Mouse (Mus musculus): ENCODE data around the gene Focad. TPM values are rescaled to one million over a fixed set of nuclear protein-coding genes. Genes with fewer than 3 reads are reported as not detected.
A peak's percentile ranks its signal among the peaks of the same experiment; 100 is the strongest.

Gene Focad
- polyA plus RNA-seq, 1 experiment from 2014 or later, result 14.6 TPM

GRCm38 (mm10) chr4:88163511-88164247 lies 69.2 kb downstream of the Focad start:
- no peak overlapping the region for H3K9ac ChIP-seq (ENCODE audit: low read depth, low read length)
- peak overlapping the region; percentile 61 for H3K27ac ChIP-seq (ENCODE audit: low read depth, low read length)
- peak; percentile 80 for ATAC-seq (ENCODE audit: low FRiP score)
- H3K36me3 ChIP-seq (ENCODE audit: control insufficient read depth, insufficient read depth, low read length), result no peaks in the 10 kb centered on the region
- no peaks in the 10 kb centered on the region for H3K4me1 ChIP-seq (replicated peaks; ENCODE audit: control insufficient read depth, insufficient read depth, low read length)
- H3K4me3 ChIP-seq (ENCODE audit: low read depth, low read length), result no peak overlapping the region
- H3K9me3 ChIP-seq (ENCODE audit: control insufficient read depth, low read length), result no peaks in the 10 kb centered on the region
- H3K27me3 ChIP-seq (ENCODE audit: control insufficient read depth, insufficient read depth, low read length), result no peaks in the 10 kb centered on the region
- no peak overlapping the region for H3K4me2 ChIP-seq (replicated peaks; ENCODE audit: low read depth, low read length)
- 53% methylated on average over 13 of the region's 13 CpGs for WGBS
- peak; percentile 24 for DNase-seq (ENCODE audit: low spot score)

DNA sequence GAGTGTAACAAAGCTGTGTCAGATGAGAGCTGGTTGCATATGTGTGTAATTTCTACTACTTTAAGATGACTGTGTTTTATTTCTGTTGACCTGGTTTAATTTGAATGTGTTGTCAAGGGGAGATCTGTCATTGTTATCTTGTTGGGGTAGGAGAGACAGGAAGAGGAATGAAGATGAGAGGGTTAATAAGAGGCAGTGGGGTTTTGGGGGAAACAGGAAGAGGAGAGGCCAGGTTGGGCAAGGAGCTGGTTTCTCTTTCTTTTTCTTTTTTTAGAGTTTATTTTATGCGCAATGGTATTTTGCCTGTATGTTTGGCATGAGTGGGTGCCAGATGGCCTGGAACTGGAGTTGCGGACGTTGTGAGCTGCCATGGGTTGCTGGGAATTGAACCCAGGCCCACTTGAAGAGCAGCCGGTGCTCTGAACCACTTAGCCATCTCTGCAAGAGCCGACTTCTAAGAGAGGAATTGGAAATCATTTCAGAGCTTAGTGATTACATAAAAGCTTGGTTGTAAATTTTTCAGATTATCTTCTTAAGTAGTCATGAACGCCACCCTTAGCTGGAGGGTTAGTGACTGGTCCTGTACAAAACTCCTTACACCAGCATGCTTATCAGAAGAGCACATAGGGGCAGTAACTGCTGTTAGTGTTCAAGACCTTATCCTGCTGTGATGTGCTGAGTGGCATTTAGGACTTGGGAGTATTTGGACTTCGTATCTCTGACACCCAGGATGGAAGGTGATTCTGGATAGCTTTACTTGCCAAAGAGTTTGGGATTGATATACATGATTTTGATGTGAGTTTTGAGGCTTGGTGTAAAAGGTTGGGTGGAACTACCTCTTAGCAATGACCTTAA lies 72.8 kb downstream of the Focad start:
- Histone ChIP-seq H3K4me2 (replicated peaks; ENCODE audit: low read depth, low read length) (no peak overlapping the region), H3K27ac (ENCODE audit: low read depth, low read length) (no peak overlapping the region), H3K27me3 (ENCODE audit: control insufficient read depth, insufficient read depth, low read length) (no peaks in the 10 kb centered on the region), H3K9ac (ENCODE audit: low read depth, low read length) (no peak overlapping the region), H3K4me3 (ENCODE audit: low read depth, low read length) (no peak overlapping the region), H3K9me3 (ENCODE audit: control insufficient read depth, low read length) (no peaks in the 10 kb centered on the region), H3K36me3 (ENCODE audit: control insufficient read depth, insufficient read depth, low read length) (no peaks in the 10 kb centered on the region), H3K4me1 (replicated peaks; ENCODE audit: control insufficient read depth, insufficient read depth, low read length) (no peaks in the 10 kb centered on the region)
- WGBS, result 93% methylated on average over 7 of the region's 7 CpGs
- DNase-seq (ENCODE audit: low spot score) (no peak), ATAC-seq (ENCODE audit: low FRiP score) (no peak)

- ATAC-seq (ENCODE audit: low FRiP score) (no peak), DNase-seq (ENCODE audit: low spot score) (no peak)
- Histone ChIP-seq H3K4me1 (replicated peaks; ENCODE audit: control insufficient read depth, insufficient read depth, low read length) (no peaks in the 10 kb centered on the region), H3K27ac (ENCODE audit: low read depth, low read length) (no peak overlapping the region), H3K4me2 (replicated peaks; ENCODE audit: low read depth, low read length) (no peak overlapping the region), H3K36me3 (ENCODE audit: control insufficient read depth, insufficient read depth, low read length) (no peaks in the 10 kb centered on the region), H3K9me3 (ENCODE audit: control insufficient read depth, low read length) (no peaks in the 10 kb centered on the region), H3K27me3 (ENCODE audit: control insufficient read depth, insufficient read depth, low read length) (no peaks in the 10 kb centered on the region), H3K9ac (ENCODE audit: low read depth, low read length) (no peak overlapping the region), H3K4me3 (ENCODE audit: low read depth, low read length) (no peak overlapping the region)
- WGBS, result 90% methylated on average over 6 of the region's 6 CpGs
These were observed 80.9 kb downstream of the Focad start for GRCm38 (mm10) chr4:88175058-88175974.

DNA sequence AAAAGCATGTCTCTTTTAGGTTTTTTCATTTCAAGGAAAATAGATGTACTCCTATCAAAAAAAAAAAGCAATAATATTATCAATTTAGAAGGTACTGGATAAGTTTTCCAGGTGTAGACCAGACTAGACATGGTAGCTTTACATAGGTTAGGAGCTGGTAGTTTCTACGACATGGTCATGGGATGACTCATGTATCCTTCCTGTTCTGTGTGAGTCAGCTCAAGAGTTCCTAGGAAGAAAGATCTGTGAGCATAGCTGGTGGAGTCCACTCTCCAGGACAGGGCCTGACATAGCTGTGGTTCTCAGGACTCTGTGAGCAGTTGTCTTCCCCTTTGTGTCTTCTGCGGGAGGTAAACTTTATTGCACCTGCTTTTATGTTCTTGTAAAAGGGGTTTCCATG lies 84.9 kb downstream of the Focad start:
- 93% methylated on average over 2 of the region's 2 CpGs for WGBS

GRCm38 (mm10) chr4:88184293-88184692 lies 89.9 kb downstream of the Focad start:
- H3K4me3 ChIP-seq (ENCODE audit: low read depth, low read length), result no peak overlapping the region
- no peak overlapping the region for H3K4me2 ChIP-seq (replicated peaks; ENCODE audit: low read depth, low read length)
- H3K9me3 ChIP-seq (ENCODE audit: control insufficient read depth, low read length), result no peaks in the 10 kb centered on the region
- H3K9ac ChIP-seq (ENCODE audit: low read depth, low read length), result no peak overlapping the region
- H3K36me3 ChIP-seq (ENCODE audit: control insufficient read depth, insufficient read depth, low read length), result no peaks in the 10 kb centered on the region
- no peaks in the 10 kb centered on the region for H3K27me3 ChIP-seq (ENCODE audit: control insufficient read depth, insufficient read depth, low read length)
- ATAC-seq (ENCODE audit: low FRiP score) (no peak), DNase-seq (ENCODE audit: low spot score) (no peak)
- 80% methylated on average over 6 of the region's 6 CpGs for WGBS
- no peaks in the 10 kb centered on the region for H3K4me1 ChIP-seq (replicated peaks; ENCODE audit: control insufficient read depth, insufficient read depth, low read length)
- no peak overlapping the region for H3K27ac ChIP-seq (ENCODE audit: low read depth, low read length)

More for the DNA sequence above, 84.9 kb downstream of the Focad start:
- Histone ChIP-seq H3K4me3 (ENCODE audit: low read depth, low read length) (no peak overlapping the region), H3K27me3 (ENCODE audit: control insufficient read depth, insufficient read depth, low read length) (no peaks in the 10 kb centered on the region), H3K9ac (ENCODE audit: low read depth, low read length) (no peak overlapping the region), H3K27ac (ENCODE audit: low read depth, low read length) (no peak overlapping the region), H3K4me2 (replicated peaks; ENCODE audit: low read depth, low read length) (no peak overlapping the region), H3K36me3 (ENCODE audit: control insufficient read depth, insufficient read depth, low read length) (no peaks in the 10 kb centered on the region), H3K9me3 (ENCODE audit: control insufficient read depth, low read length) (no peaks in the 10 kb centered on the region), H3K4me1 (replicated peaks; ENCODE audit: control insufficient read depth, insufficient read depth, low read length) (no peaks in the 10 kb centered on the region)
- DNase-seq (ENCODE audit: low spot score) (no peak), ATAC-seq (ENCODE audit: low FRiP score) (no peak)

DNA sequence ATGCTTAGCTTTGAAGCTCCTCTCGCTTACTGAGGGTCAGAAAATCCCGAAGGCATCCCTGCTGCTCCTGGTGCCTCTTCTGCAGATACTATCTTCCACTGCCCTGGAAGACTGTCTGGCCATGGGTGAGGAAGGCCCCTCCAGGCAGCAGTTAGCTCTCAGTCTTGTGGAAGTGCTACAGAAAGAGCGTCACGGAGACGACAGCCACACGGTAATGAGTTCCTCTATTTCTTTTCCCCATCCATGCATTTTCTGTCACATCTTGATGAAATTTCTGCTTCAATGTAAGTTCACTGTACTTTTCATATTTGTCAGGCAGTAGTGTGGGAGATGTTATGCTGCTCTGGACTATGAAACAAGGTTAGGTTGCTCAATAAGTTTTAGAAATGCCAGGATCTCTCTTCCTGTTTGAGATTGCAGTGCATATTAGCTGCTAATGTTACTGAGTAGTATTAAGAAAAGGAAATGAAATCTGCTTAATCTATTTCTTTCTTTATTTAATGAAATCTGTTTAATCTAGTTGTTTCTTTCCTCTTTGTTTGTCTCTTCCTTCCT lies 91.5 kb downstream of the Focad start:
- no peaks in the 10 kb centered on the region for H3K36me3 ChIP-seq (ENCODE audit: control insufficient read depth, insufficient read depth, low read length)
- H3K27ac ChIP-seq (ENCODE audit: low read depth, low read length), result no peak overlapping the region
- no peak overlapping the region for H3K4me2 ChIP-seq (replicated peaks; ENCODE audit: low read depth, low read length)
- H3K4me1 ChIP-seq (replicated peaks; ENCODE audit: control insufficient read depth, insufficient read depth, low read length), result no peaks in the 10 kb centered on the region
- H3K9ac ChIP-seq (ENCODE audit: low read depth, low read length), result no peak overlapping the region
- DNase-seq (ENCODE audit: low spot score), result no peak
- H3K27me3 ChIP-seq (ENCODE audit: control insufficient read depth, insufficient read depth, low read length), result no peaks in the 10 kb centered on the region
- no peak for ATAC-seq (ENCODE audit: low FRiP score)
- no peak overlapping the region for H3K4me3 ChIP-seq (ENCODE audit: low read depth, low read length)
- 87% methylated on average over 6 of the region's 6 CpGs for WGBS
- H3K9me3 ChIP-seq (ENCODE audit: control insufficient read depth, low read length), result no peaks in the 10 kb centered on the region

GRCm38 (mm10) chr4:88187649-88188048 lies 93.2 kb downstream of the Focad start:
- ATAC-seq (ENCODE audit: low FRiP score), result no peak
- Histone ChIP-seq H3K4me3 (ENCODE audit: low read depth, low read length) (no peak overlapping the region), H3K4me2 (replicated peaks; ENCODE audit: low read depth, low read length) (no peak overlapping the region), H3K27ac (ENCODE audit: low read depth, low read length) (no peak overlapping the region), H3K4me1 (replicated peaks; ENCODE audit: control insufficient read depth, insufficient read depth, low read length) (no peaks in the 10 kb centered on the region), H3K9me3 (ENCODE audit: control insufficient read depth, low read length) (no peaks in the 10 kb centered on the region), H3K27me3 (ENCODE audit: control insufficient read depth, insufficient read depth, low read length) (no peaks in the 10 kb centered on the region), H3K36me3 (ENCODE audit: control insufficient read depth, insufficient read depth, low read length) (no peaks in the 10 kb centered on the region), H3K9ac (ENCODE audit: low read depth, low read length) (no peak overlapping the region)
- 82% methylated on average over 3 of the region's 3 CpGs for WGBS
- no peak for DNase-seq (ENCODE audit: low spot score)

DNA sequence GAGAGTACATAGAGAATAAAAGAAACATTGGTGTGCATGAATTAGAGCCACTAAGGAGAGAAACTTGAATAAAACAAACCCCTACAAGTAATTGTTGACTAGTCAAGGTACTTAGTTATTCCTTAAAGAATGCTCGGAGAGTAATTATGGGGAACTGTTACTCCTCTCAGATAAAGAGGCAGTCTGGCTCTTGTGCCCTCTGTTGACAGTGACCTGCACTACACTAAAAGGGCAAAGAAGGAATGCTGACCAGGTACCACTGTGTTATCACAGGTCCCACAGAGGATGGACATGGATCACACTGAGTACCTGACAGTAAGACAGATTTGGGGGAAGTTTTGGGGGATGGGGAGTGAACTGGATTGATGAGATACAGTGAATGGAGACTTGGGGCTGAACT lies 95.1 kb downstream of the Focad start:
- 80% methylated on average over 1 of the region's 1 CpGs for WGBS
- H3K4me2 ChIP-seq (replicated peaks; ENCODE audit: low read depth, low read length), result no peak overlapping the region
- H3K9ac ChIP-seq (ENCODE audit: low read depth, low read length), result no peak overlapping the region
- no peak for ATAC-seq (ENCODE audit: low FRiP score)
- no peak overlapping the region for H3K4me3 ChIP-seq (ENCODE audit: low read depth, low read length)
- no peak overlapping the region for H3K27ac ChIP-seq (ENCODE audit: low read depth, low read length)
- DNase-seq (ENCODE audit: low spot score), result no peak
- no peaks in the 10 kb centered on the region for H3K36me3 ChIP-seq (ENCODE audit: control insufficient read depth, insufficient read depth, low read length)
- no peaks in the 10 kb centered on the region for H3K27me3 ChIP-seq (ENCODE audit: control insufficient read depth, insufficient read depth, low read length)
- no peaks in the 10 kb centered on the region for H3K9me3 ChIP-seq (ENCODE audit: control insufficient read depth, low read length)
- H3K4me1 ChIP-seq (replicated peaks; ENCODE audit: control insufficient read depth, insufficient read depth, low read length), result no peaks in the 10 kb centered on the region

Measured in hindbrain, embryonic 11.5 days (tissue).